Mouse (Mus musculus): Measurements from ENCODE around the gene Zdhhc7. TPM values are rescaled to one million over a fixed set of nuclear protein-coding genes. Genes with fewer than 3 reads are reported as not detected.

Zdhhc7 gene
- polyA plus RNA-seq, 1 experiment: 39.3 TPM

DNA sequence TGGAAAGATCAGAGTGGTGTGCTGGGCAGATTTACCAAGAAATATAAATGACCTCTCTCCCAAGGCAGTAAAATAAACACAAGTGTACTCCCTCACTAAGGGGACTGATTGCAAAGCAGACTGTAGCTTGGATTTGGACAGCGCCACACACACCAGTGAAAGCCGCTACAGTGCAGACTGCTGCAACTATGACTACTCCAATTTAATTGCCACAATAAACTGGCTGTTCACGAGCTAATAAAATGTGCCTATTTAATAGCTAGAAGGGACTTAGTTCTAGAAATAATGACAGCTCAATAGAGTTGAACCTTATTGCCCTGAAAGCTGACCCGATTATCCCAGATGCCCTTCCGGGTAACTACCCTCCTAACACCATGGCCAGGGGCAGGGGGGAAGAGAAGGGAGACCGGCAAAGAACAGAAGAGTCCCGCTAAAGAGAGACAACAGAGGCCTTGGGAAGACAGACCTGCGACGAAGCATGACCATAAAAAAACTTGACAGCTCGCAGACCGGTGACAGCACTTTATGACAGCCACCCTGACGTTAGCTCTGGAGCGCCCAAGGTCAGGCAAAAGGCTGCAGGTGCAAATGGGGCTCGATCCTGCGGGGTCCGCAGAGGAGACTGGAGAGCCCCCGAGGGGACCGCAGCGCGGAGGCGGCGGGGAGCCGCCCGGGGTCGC, 754 bp downstream of the Zdhhc7 start:
- Histone ChIP-seq H3K27ac (ENCODE audit: insufficient read depth, low read length) (peak overlapping the region; percentile 89; the same call in 1 of the 2 replicates), H3K27me3 (ENCODE audit: control insufficient read depth, insufficient read depth, low read length) (no peaks in the 10 kb centered on the region), H3K4me1 (ENCODE audit: control insufficient read depth, insufficient read depth, low read length) (peaks cover 11% of the 10 kb centered on the region), H3K4me3 (replicated peaks; ENCODE audit: insufficient read depth, low read depth, low read length) (peak overlapping the region; percentile 94)
- TF ChIP-seq CTCF (IDR thresholded peaks at IDR 0.05; ENCODE audit: borderline replicate concordance, insufficient read depth, low read depth, low read length) (no peak), POLR2A (IDR thresholded peaks at IDR 0.05; ENCODE audit: borderline replicate concordance, insufficient read depth, low read length) (no peak)
- WGBS: 3% methylated on average over 25 of the region's 25 CpGs
- DNase-seq: no peak

DNA sequence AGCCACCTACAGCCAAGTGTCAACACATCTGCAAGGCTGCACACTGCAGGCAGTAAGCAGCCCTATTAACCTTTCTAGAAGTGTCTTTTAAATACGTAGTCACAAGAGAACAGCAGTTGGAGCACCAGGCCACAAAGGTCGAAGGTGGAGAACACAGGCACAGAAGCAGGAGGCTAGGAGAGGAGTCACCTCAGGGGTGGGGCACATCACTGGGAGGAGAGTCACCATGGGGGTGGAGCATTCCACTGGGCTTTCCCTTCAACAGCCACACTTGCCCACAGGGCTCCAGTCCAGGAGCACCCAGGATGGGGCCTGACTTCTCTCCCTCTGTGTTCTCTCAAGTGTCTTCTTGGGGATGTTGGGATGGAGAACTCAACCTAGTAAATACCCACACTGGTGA, 4.8 kb downstream of the Zdhhc7 start:
- Histone ChIP-seq H3K4me1 (ENCODE audit: control insufficient read depth, insufficient read depth, low read length) (peaks cover 29% of the 10 kb centered on the region), H3K27me3 (ENCODE audit: control insufficient read depth, insufficient read depth, low read length) (no peaks in the 10 kb centered on the region), H3K4me3 (replicated peaks; ENCODE audit: insufficient read depth, low read depth, low read length) (no peak overlapping the region), H3K27ac (ENCODE audit: insufficient read depth, low read length) (no peak overlapping the region)
- DNase-seq: no peak
- 84% methylated on average over 2 of the region's 2 CpGs for WGBS
- TF ChIP-seq CTCF (IDR thresholded peaks at IDR 0.05; ENCODE audit: borderline replicate concordance, insufficient read depth, low read depth, low read length): no peak

DNA sequence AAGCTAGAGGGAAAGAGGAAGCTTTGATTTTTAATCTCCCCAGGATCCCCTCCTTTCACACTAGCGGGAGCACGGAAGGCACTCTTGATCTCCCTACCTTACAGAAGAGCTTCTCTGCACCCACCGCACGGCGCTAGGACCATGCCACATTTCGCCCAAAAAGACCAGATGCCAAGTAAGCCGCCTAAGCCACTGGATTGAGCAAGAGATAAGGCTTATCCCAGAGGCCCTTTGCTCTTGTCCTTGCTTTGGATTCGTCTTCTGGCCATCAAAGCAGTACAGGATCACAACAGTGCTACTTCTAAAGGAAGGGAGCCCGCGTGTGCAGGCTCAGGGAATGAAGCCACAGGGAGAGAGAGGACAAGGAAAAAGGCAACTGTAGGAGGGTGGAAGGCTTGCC, 6.5 kb downstream of the Zdhhc7 start:
- TF ChIP-seq CTCF (IDR thresholded peaks at IDR 0.05; ENCODE audit: borderline replicate concordance, insufficient read depth, low read depth, low read length) (no peak), POLR2A (IDR thresholded peaks at IDR 0.05; ENCODE audit: borderline replicate concordance, insufficient read depth, low read length) (no peak)
- 73% methylated on average over 10 of the region's 10 CpGs for WGBS
- Histone ChIP-seq H3K4me1 (ENCODE audit: control insufficient read depth, insufficient read depth, low read length) (peaks cover 43% of the 10 kb centered on the region), H3K4me3 (replicated peaks; ENCODE audit: insufficient read depth, low read depth, low read length) (no peak overlapping the region), H3K27me3 (ENCODE audit: control insufficient read depth, insufficient read depth, low read length) (no peaks in the 10 kb centered on the region), H3K27ac (ENCODE audit: insufficient read depth, low read length) (no peak overlapping the region)
- DNase-seq: no peak

DNA sequence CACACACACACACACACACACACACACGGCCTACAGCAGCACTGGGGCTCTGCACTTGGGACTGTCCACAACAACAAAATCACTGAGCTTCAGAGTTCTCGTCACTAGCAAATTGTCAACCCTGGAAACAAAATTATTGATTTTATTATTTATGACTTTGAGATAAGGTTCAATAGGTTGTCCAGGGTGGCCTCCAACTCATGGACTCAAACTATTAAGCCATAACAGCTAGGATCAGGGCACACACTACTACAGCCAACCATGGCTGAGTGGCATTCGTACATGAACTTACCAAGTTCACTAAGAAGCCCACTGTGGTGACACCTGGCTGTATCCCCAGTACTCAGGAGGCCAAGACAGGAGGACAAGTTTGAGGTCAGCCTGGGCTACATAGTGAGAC, 8.2 kb downstream of the Zdhhc7 start:
- Histone ChIP-seq H3K27ac (ENCODE audit: insufficient read depth, low read length) (no peak overlapping the region), H3K27me3 (ENCODE audit: control insufficient read depth, insufficient read depth, low read length) (no peaks in the 10 kb centered on the region), H3K4me1 (ENCODE audit: control insufficient read depth, insufficient read depth, low read length) (peaks cover 46% of the 10 kb centered on the region), H3K4me3 (replicated peaks; ENCODE audit: insufficient read depth, low read depth, low read length) (no peak overlapping the region)
- 91% methylated on average over 3 of the region's 3 CpGs for whole genome bisulfite sequencing
- TF ChIP-seq POLR2A (IDR thresholded peaks at IDR 0.05; ENCODE audit: borderline replicate concordance, insufficient read depth, low read length): no peak
- DNase-seq: no peak

DNA sequence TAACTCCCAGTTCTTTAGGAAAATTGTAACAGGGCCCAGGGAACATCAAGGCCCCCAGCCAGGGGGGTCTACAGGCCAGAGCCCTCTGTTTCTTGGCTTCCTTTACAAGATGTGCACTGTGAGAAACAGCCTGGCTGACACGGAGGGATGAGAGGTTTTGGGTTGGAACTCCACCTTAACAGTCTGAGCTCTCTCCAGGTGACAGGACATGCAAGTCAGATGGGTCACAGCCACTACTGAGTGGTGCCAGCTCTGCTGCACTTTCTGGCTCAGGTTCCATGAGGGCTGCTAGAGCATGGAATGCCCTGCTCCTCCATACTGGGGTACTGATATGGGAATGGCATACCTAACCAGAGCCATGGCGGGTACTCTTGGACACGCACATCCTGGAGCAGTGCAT, 10.2 kb downstream of the Zdhhc7 start:
- 25% methylated on average over 3 of the region's 3 CpGs for WGBS
- Histone ChIP-seq H3K4me1 (ENCODE audit: control insufficient read depth, insufficient read depth, low read length) (peaks cover 40% of the 10 kb centered on the region), H3K4me3 (replicated peaks; ENCODE audit: insufficient read depth, low read depth, low read length) (no peak overlapping the region), H3K27me3 (ENCODE audit: control insufficient read depth, insufficient read depth, low read length) (no peaks in the 10 kb centered on the region), H3K27ac (ENCODE audit: insufficient read depth, low read length) (peak overlapping the region; percentile 43)
- no peak for TF ChIP-seq POLR2A (IDR thresholded peaks at IDR 0.05; ENCODE audit: borderline replicate concordance, insufficient read depth, low read length)
- no peak for TF ChIP-seq CTCF (IDR thresholded peaks at IDR 0.05; ENCODE audit: borderline replicate concordance, insufficient read depth, low read depth, low read length)
- peak; percentile 63 to 82 for DNase-seq

DNA sequence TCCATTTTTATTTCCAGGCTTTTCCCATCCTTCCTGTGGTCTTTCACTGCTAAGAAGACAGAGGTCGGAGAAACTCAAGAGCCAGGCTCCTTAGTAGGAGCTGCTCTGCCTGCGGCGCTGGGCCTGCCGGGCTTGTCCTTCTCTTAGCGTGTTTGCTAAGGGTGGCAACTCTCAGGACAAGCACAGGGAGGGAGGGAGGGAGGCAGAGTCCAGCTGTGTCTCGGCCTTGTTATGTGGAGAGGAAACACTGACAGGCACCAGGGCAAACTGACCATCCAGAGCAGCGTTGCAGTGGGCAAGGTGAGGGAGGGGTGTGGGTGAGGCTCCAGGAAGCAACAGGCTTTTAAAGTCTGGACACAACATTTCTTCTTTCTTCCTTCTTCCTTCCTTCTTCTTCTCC, 11.8 kb downstream of the Zdhhc7 start:
- DNase-seq: no peak

DNA sequence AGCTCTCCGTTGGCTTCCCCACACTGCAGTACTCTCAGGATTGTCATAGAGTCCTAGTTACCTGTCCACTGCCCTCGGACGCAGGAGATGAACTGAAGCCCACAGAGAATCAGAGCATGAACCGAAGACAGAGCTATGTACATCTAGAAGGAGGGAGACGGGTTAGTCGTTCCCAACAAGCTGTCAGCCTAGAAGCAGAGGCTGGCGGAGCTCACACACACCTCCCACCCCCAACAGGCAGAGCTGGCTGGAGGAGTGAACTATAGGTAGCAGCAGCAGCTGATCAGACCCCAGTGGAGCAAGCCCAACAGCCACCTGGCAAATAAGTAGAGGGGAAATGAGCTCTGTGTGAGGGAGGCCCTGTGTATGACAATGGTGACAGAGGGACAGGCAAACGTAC, 16.5 kb downstream of the Zdhhc7 start:
- WGBS: 82% methylated on average over 8 of the region's 8 CpGs

More for the DNA sequence above, 11.8 kb downstream of the Zdhhc7 start:
- H3K4me1 ChIP-seq (ENCODE audit: control insufficient read depth, insufficient read depth, low read length): peaks cover 27% of the 10 kb centered on the region
- TF ChIP-seq POLR2A (IDR thresholded peaks at IDR 0.05; ENCODE audit: borderline replicate concordance, insufficient read depth, low read length): no peak
- no peak for TF ChIP-seq CTCF (IDR thresholded peaks at IDR 0.05; ENCODE audit: borderline replicate concordance, insufficient read depth, low read depth, low read length)
- H3K4me3 ChIP-seq (replicated peaks; ENCODE audit: insufficient read depth, low read depth, low read length): no peak overlapping the region
- H3K27me3 ChIP-seq (ENCODE audit: control insufficient read depth, insufficient read depth, low read length): no peaks in the 10 kb centered on the region
- WGBS: 87% methylated on average over 7 of the region's 7 CpGs
- no peak overlapping the region for H3K27ac ChIP-seq (ENCODE audit: insufficient read depth, low read length)

DNA sequence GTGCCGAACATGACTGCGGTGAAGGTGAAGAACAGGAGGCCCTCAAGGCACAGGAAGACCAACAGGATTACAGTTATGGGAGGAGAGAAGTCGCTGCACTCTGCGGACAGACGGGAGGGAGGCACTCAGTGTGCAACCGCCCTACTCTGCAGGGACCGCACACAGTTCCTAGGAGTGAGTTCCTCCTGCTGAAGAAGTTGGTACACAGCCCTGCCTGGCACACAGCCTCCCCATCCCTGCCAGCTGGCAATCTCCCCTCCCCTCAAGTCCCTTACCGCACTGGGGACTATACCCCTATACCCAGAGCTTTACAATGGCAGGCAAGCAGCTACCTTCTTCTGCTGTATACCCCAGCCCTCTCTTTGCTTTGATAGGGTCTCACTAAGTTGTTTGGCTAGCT, 18.0 kb downstream of the Zdhhc7 start:
- 22% methylated on average over 8 of the region's 8 CpGs for WGBS
- peak; percentile 54 to 57 for DNase-seq
- Histone ChIP-seq H3K4me1 (ENCODE audit: control insufficient read depth, insufficient read depth, low read length) (peaks cover 6% of the 10 kb centered on the region), H3K27ac (ENCODE audit: insufficient read depth, low read length) (no peak overlapping the region), H3K27me3 (ENCODE audit: control insufficient read depth, insufficient read depth, low read length) (no peaks in the 10 kb centered on the region), H3K4me3 (replicated peaks; ENCODE audit: insufficient read depth, low read depth, low read length) (no peak overlapping the region)
- TF ChIP-seq CTCF (IDR thresholded peaks at IDR 0.05; ENCODE audit: borderline replicate concordance, insufficient read depth, low read depth, low read length): no peak
- no peak for TF ChIP-seq POLR2A (IDR thresholded peaks at IDR 0.05; ENCODE audit: borderline replicate concordance, insufficient read depth, low read length)

More for the DNA sequence above, 16.5 kb downstream of the Zdhhc7 start:
- TF ChIP-seq POLR2A (IDR thresholded peaks at IDR 0.05; ENCODE audit: borderline replicate concordance, insufficient read depth, low read length) (no peak), CTCF (IDR thresholded peaks at IDR 0.05; ENCODE audit: borderline replicate concordance, insufficient read depth, low read depth, low read length) (no peak)
- peaks cover 9% of the 10 kb centered on the region for H3K4me1 ChIP-seq (ENCODE audit: control insufficient read depth, insufficient read depth, low read length)
- H3K27ac ChIP-seq (ENCODE audit: insufficient read depth, low read length): no peak overlapping the region
- no peak for DNase-seq
- H3K27me3 ChIP-seq (ENCODE audit: control insufficient read depth, insufficient read depth, low read length): no peaks in the 10 kb centered on the region
- H3K4me3 ChIP-seq (replicated peaks; ENCODE audit: insufficient read depth, low read depth, low read length): no peak overlapping the region
